Mouse (Mus musculus) liver, embryonic 14.5 days (tissue): ENCODE measurements around the gene Elk3.

Experiments
- CTCF ChIP-seq: IDR thresholded peaks from 2 replicates; pipeline ENCODE4 v1.5.1; 2016; ENCODE audit warnings: antibody characterized with exemption, low read depth, control low read depth
- EP300 ChIP-seq: IDR thresholded peaks from 2 replicates; pipeline ENCODE4 v1.6.1; 2016; ENCODE audit warnings: antibody characterized with exemption, low read depth

- no peak for TF ChIP-seq EP300
- no peak for TF ChIP-seq CTCF
Measured at GRCm38 (mm10) chr10:93259826-93260225, 51.1 kb downstream of the Elk3 start.
